Mouse (Mus musculus): Measurements from ENCODE around the gene Rictor.

DNA sequence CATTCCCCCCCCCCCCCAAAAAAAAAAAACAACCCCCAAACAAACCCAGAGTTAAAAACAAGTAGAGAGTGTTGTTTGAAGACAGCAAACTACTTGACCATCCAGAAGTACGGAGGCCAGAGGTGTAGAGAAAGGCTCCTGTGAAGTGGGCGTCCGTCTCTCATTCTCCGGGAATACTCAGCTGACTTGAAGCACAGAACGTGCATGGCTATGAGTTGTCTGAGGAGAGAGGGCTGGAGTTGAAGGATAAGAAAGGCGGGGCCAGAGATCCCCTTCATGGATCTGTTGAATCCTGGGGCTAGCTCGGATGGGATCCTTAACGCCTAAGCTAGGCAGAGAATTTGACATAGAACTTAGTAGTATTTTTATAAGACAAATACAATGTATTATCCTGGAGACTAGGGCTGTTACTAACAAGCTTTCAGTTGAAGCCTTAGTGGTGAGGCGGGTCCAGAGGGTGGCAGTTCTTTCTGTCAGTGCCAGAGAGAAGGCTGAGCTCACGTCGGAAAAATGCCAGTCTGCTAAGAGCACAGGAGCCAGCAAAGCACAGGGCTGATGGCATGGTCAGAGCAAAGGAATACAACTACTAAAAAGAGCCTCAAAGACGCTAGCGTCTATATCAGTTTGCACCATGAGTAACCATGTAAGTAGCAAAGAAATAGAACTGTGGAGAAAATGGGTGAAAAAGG is 34.3 kb downstream of the Rictor start:
- TF ChIP-seq CTCF (IDR thresholded peaks at IDR 0.05), result no peak
- TF ChIP-seq EP300 (IDR thresholded peaks at IDR 0.05; ENCODE audit: insufficient read depth, low read depth, low read length), result no peak
- no peak for TF ChIP-seq POLR2A (IDR thresholded peaks at IDR 0.05; ENCODE audit: insufficient read depth, low read depth, low read length)
